Mouse (Mus musculus): ENCODE results near the gene Pccb. TPM values are rescaled to one million over a fixed set of nuclear protein-coding genes. Genes with fewer than 3 reads are reported as not detected.

Gene Pccb
- total and polyA plus RNA-seq, 2 experiments from 2014 or later: 33.5 to 58.1 TPM

DNA sequence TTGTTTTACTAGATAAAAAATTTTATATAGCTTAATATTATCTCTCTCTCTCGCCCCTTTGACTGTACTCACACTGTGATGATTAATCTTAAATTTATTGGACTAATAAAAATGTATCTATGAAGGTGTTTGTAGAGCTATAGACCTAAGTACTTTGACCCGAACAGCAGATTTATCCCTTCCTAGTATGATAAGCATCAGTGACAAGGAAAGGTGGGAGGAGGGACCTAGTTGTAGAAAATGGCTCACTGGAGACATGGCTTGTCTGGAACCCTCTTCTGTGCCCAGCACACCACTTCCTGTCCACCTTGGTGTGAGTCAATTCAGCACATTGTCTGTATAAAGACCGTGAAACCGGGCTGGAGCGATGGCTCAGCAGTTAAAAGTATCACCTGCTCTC, 44.1 kb downstream of the Pccb start:
- H3K9me3 ChIP-seq (ENCODE audit: low read length): no peaks in the 10 kb centered on the region
- no peak overlapping the region for H3K27ac ChIP-seq (ENCODE audit: low read depth, low read length)
- H3K4me3 ChIP-seq (ENCODE audit: low read depth, low read length): no peak overlapping the region
- H3K36me3 ChIP-seq (ENCODE audit: insufficient read depth, low read length): peaks cover 22% of the 10 kb centered on the region
- no peaks in the 10 kb centered on the region for H3K27me3 ChIP-seq (ENCODE audit: insufficient read depth, low read length)
- ATAC-seq (ENCODE audit: low FRiP score) (no peak), DNase-seq (ENCODE audit: low spot score) (no peak)
- TF ChIP-seq CTCF (IDR thresholded peaks at IDR 0.05): no peak
- no peak overlapping the region for H3K9ac ChIP-seq (replicated peaks; ENCODE audit: low read length, poor library complexity, severe bottlenecking)
- H3K4me2 ChIP-seq (ENCODE audit: low read depth, low read length, poor library complexity, severe bottlenecking): no peak overlapping the region
- WGBS: 90% methylated on average over 5 of the region's 5 CpGs
- H3K4me1 ChIP-seq (ENCODE audit: insufficient read depth, low read length): no peaks in the 10 kb centered on the region

DNA sequence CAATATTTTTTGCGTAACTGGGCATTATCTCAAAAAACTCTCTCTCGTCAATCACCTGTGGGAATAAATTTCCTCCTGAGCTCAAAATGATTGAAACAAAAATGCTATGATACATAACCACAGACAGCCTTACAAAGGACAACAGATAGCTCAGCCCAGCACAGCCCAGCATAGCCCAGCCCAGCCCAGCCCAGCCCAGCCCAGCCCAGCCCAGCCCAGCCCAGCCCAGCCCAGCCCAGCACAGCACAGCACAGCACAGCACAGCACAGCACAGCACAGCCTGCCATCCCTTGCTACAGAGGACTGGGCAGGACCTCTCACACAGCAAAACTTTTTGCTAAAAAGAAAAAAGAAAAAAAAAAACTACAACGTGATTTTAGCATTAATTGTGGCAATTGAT, 46.8 kb downstream of the Pccb start:
- H3K36me3 ChIP-seq (ENCODE audit: insufficient read depth, low read length): peaks cover 23% of the 10 kb centered on the region
- H3K27me3 ChIP-seq (ENCODE audit: insufficient read depth, low read length): no peaks in the 10 kb centered on the region
- no peak overlapping the region for H3K9ac ChIP-seq (replicated peaks; ENCODE audit: low read length, poor library complexity, severe bottlenecking)
- ATAC-seq (ENCODE audit: low FRiP score) (no peak), DNase-seq (ENCODE audit: low spot score) (no peak)
- H3K4me3 ChIP-seq (ENCODE audit: low read depth, low read length): no peak overlapping the region
- 97% methylated on average over 3 of the region's 3 CpGs for WGBS
- H3K4me2 ChIP-seq (ENCODE audit: low read depth, low read length, poor library complexity, severe bottlenecking): no peak overlapping the region
- TF ChIP-seq CTCF (IDR thresholded peaks at IDR 0.05): no peak
- H3K4me1 ChIP-seq (ENCODE audit: insufficient read depth, low read length): no peaks in the 10 kb centered on the region
- H3K27ac ChIP-seq (ENCODE audit: low read depth, low read length): no peak overlapping the region
- no peaks in the 10 kb centered on the region for H3K9me3 ChIP-seq (ENCODE audit: low read length)

DNA sequence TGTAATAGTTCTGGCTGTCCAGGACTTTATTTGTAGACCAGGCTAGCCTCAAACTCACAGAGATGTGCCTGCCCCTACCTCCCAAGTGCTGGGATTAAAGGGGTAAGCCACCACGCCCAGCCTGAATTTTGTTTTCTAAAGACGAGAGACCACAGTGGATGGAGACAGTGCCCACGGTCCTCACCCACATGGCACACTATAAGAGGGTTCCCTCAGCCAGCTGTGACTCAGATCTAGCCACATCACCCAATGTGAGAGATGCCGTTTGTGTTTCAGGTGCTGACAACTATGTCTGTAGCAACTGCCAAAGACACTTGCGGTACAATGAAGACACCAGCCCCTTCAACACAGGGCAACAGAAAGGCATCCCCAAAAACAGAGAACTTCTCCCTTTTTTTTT, 47.7 kb downstream of the Pccb start:
- Histone ChIP-seq H3K36me3 (ENCODE audit: insufficient read depth, low read length) (peaks cover 29% of the 10 kb centered on the region), H3K27ac (ENCODE audit: low read depth, low read length) (no peak overlapping the region), H3K4me2 (ENCODE audit: low read depth, low read length, poor library complexity, severe bottlenecking) (no peak overlapping the region), H3K9ac (replicated peaks; ENCODE audit: low read length, poor library complexity, severe bottlenecking) (no peak overlapping the region), H3K4me3 (ENCODE audit: low read depth, low read length) (no peak overlapping the region), H3K4me1 (ENCODE audit: insufficient read depth, low read length) (no peaks in the 10 kb centered on the region), H3K27me3 (ENCODE audit: insufficient read depth, low read length) (no peaks in the 10 kb centered on the region), H3K9me3 (ENCODE audit: low read length) (no peaks in the 10 kb centered on the region)
- WGBS: 97% methylated on average over 5 of the region's 5 CpGs
- no peak for TF ChIP-seq CTCF (IDR thresholded peaks at IDR 0.05)
- no peak for ATAC-seq (ENCODE audit: low FRiP score)
- DNase-seq (ENCODE audit: low spot score): no peak

DNA sequence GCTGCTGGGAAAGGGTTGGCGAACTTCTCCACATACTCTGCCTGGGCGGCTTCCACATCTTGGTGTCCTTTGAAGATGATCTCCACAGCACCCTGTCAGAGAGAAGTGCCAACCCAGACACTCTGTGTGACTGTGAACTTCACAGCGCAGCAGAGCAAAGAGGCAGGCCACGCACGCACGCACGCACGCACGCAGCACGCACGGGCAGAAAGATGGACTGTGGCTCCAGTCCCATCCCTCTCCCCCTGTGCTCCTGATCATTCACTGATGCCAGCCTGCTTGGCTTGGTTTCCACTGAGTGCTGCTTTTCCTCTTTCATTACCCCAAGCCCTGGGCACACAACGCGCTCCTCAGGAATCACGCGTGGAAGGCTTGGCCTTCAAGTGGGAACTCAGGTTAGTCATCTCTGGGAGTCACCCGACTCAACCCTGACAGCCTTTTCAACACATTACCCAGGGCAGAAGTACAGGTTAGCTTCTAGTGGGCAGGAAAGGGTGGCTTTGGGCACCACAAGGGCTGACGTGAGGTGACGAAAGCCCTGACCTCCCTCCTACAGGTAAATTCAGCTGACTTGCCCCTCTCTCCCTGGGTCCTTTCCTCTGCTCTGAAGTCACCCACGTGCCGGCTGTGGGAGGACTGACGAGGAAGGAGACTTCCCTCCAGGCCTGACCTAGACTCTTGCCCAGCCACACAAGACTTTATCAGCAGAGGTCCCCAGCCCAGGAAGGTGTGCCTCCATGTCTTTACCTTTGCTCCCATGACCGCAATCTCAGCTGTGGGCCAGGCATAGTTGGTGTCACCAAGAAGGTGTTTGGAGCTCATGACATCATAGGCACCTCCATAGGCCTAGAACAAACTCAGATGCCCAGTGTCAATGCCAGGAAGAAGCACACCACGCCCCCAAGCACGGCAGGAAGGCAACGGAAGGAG, 50.1 kb downstream of the Pccb start:
- TF ChIP-seq CTCF (IDR thresholded peaks at IDR 0.05): no peak
- H3K4me3 ChIP-seq (ENCODE audit: low read depth, low read length): no peak overlapping the region
- H3K9ac ChIP-seq (replicated peaks; ENCODE audit: low read length, poor library complexity, severe bottlenecking): no peak overlapping the region
- peaks cover 29% of the 10 kb centered on the region for H3K36me3 ChIP-seq (ENCODE audit: insufficient read depth, low read length)
- 96% methylated on average over 25 of the region's 25 CpGs for WGBS
- H3K9me3 ChIP-seq (ENCODE audit: low read length): no peaks in the 10 kb centered on the region
- ATAC-seq (ENCODE audit: low FRiP score): no peak
- no peaks in the 10 kb centered on the region for H3K27me3 ChIP-seq (ENCODE audit: insufficient read depth, low read length)
- H3K4me1 ChIP-seq (ENCODE audit: insufficient read depth, low read length): no peaks in the 10 kb centered on the region
- H3K4me2 ChIP-seq (ENCODE audit: low read depth, low read length, poor library complexity, severe bottlenecking): no peak overlapping the region
- no peak for DNase-seq (ENCODE audit: low spot score)
- no peak overlapping the region for H3K27ac ChIP-seq (ENCODE audit: low read depth, low read length)

DNA sequence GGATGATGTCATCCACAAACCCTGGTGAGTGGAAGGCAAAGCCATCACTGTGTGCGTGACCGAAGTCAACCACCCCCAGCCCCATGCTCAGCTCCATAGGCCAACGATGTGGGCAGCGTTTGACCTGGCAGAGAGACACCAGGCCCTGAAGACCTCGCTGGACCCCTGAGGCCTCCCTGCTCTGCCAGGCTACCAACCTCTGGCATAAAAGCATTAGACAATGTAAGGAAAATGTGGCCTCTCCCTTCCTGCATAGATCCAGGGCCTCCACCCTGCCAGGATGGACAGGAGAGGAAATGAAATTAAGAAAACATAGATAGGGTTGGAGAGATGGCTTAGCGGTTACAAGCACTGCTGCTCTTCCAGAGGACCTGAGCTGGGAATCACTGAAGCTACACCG, 51.9 kb downstream of the Pccb start:
- Histone ChIP-seq H3K4me1 (ENCODE audit: insufficient read depth, low read length) (no peaks in the 10 kb centered on the region), H3K27me3 (ENCODE audit: insufficient read depth, low read length) (no peaks in the 10 kb centered on the region), H3K4me3 (ENCODE audit: low read depth, low read length) (no peak overlapping the region), H3K9me3 (ENCODE audit: low read length) (no peaks in the 10 kb centered on the region), H3K27ac (ENCODE audit: low read depth, low read length) (no peak overlapping the region), H3K9ac (replicated peaks; ENCODE audit: low read length, poor library complexity, severe bottlenecking) (no peak overlapping the region), H3K4me2 (ENCODE audit: low read depth, low read length, poor library complexity, severe bottlenecking) (no peak overlapping the region), H3K36me3 (ENCODE audit: insufficient read depth, low read length) (peaks cover 29% of the 10 kb centered on the region)
- no peak for TF ChIP-seq CTCF (IDR thresholded peaks at IDR 0.05)
- WGBS: 91% methylated on average over 7 of the region's 7 CpGs
- ATAC-seq (ENCODE audit: low FRiP score) (no peak), DNase-seq (ENCODE audit: low spot score) (no peak)

DNA sequence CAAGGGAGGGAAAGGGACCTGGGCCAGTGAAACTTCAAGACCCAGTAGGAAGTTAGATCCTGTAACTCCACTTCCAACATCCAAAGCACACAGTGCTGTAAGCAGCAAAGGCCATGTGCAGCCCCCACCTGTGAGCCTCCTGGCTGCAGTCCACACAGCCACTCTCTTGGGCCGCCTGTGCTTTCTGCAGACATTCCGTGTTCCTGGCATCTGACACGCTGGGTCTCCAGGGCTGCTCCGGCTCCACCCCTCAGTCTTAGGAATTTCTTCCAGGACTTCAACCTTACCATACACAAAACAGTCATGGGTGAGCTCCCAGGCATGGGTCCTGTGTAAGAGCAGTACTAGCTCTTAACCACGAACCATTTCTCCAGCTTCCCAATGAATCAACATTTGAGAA, 55.4 kb downstream of the Pccb start:
- 86% methylated on average over 5 of the region's 5 CpGs for WGBS
- DNase-seq (ENCODE audit: low spot score) (no peak), ATAC-seq (ENCODE audit: low FRiP score) (no peak)

More for the DNA sequence above, 55.4 kb downstream of the Pccb start:
- no peak overlapping the region for H3K4me3 ChIP-seq (ENCODE audit: low read depth, low read length)
- no peaks in the 10 kb centered on the region for H3K9me3 ChIP-seq (ENCODE audit: low read length)
- H3K9ac ChIP-seq (replicated peaks; ENCODE audit: low read length, poor library complexity, severe bottlenecking): no peak overlapping the region
- H3K4me1 ChIP-seq (ENCODE audit: insufficient read depth, low read length): no peaks in the 10 kb centered on the region
- H3K27me3 ChIP-seq (ENCODE audit: insufficient read depth, low read length): no peaks in the 10 kb centered on the region
- H3K4me2 ChIP-seq (ENCODE audit: low read depth, low read length, poor library complexity, severe bottlenecking): no peak overlapping the region
- H3K27ac ChIP-seq (ENCODE audit: low read depth, low read length): no peak overlapping the region
- H3K36me3 ChIP-seq (ENCODE audit: insufficient read depth, low read length): peaks cover 14% of the 10 kb centered on the region
- TF ChIP-seq CTCF (IDR thresholded peaks at IDR 0.05): no peak
